Mouse (Mus musculus) right cerebral cortex, postnatal 10 days (tissue): ENCODE results near the gene Dhx8.
A peak's percentile ranks its signal among the peaks of the same experiment; 100 is the strongest.

Source experiments
- DNase-seq, 2 experiments: peaks; one replicate each; pipeline ENCODE4 v3.0.0; 2021; ENCODE audit warnings: low spot score in 2 of 2

Gene Dhx8

DNA sequence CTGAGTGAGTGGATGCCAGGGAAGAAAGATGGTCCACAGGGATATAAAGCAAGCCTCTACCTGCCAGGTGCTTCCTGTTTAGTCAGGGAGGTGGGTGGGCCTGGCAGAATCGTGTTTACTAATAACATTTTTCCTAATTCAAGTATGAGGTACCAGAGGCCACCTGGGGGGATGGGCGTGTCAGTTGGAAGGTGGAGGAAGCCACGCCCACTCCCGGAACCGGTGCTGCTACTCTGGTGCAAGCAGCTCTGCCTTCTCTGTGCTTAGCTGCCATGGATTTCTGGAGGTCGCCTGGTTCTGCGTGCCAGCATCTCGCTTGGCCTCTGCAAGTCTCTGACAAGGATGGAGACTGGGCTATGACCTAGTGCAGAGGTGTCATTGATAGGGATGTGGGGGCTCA is 65.4 kb downstream of the Dhx8 start:
- DNase-seq: no peak

DNA sequence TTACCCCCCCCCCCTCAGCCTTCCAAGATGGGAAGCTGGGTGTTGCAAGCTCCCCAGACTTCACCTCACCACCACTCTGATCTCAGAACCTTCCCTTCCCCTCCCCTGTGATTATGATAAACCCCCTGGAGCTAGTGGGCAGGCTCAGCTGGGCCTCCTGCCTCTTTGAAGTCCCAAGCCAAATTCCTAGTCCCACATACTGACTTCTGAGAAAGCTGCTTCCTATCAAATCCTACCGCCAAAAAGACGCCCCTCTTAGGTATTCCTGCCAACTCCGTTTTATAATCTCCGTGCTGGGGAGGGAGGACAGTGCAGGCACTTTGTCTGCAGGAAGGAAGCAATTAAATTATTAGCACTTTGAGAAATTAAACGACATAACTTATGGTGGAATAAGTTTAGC is 68.7 kb downstream of the Dhx8 start:
- no peak for DNase-seq

DNA sequence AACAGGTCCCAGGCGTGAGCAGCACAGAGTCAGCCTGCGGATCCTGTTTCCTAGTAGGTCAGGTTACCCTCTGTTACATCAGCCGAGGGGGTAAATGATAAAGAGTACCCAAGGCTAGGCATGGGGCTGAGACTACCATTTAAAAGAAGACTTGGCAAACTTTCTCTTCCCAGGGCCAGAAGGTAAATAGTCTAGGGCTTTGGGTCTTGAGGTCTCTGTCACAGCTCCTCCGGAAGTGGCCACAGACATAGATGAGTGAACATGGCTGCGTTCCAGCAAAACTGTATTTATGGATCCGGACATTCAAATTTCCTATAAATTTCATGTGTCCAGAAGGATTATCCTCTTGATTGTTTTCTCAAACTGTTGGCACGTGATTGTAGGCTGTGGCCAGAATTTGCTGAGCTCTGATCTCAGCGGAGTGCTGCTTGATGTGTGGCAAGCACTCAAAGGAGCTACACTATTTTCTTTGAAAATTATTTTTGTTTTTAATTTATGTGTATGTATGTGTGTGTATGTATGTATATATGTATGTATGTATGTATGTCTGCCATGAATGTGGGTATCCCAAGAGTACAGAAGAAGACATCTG is 72.5 kb downstream of the Dhx8 start:
- no peak for DNase-seq

DNA sequence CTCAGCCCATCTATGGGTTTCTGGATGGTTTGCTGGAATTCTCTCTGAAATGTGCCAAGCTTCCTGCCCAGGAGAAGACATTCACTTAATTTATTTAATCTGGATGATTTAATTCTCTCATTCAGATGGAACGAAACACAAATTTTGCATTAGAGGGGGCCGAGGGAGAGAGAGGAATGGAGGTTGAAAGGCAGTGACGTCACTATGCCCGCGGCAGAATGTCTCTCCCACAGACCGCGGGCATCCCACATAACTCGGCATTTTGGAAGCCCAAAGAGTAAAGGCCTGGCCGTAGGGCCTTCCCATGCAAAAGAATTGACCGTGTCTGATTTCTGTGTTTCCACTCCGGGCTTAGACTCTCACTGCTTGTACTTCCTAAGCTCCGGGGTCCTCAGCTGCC is 74.0 kb downstream of the Dhx8 start:
- no peak for DNase-seq

DNA sequence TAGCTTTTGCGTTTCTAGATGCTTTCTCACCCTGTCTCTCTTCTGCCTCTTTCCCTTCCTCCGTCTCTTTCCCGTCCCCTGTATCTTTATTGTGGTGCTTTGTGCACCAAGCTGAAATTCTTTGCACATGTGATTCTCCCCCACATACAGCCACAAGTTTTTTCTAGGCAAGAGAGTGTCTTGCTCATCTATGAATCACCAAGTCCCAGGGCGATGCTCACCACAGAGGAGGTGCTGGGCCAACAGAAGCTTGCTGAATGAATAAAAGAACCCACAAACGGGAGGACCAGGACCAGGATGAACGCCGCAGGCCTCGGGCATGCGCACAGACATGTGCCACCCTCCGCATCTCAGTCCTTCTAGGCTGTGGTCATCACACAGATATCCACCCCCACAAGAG is 74.5 kb downstream of the Dhx8 start:
- DNase-seq: no peak

DNA sequence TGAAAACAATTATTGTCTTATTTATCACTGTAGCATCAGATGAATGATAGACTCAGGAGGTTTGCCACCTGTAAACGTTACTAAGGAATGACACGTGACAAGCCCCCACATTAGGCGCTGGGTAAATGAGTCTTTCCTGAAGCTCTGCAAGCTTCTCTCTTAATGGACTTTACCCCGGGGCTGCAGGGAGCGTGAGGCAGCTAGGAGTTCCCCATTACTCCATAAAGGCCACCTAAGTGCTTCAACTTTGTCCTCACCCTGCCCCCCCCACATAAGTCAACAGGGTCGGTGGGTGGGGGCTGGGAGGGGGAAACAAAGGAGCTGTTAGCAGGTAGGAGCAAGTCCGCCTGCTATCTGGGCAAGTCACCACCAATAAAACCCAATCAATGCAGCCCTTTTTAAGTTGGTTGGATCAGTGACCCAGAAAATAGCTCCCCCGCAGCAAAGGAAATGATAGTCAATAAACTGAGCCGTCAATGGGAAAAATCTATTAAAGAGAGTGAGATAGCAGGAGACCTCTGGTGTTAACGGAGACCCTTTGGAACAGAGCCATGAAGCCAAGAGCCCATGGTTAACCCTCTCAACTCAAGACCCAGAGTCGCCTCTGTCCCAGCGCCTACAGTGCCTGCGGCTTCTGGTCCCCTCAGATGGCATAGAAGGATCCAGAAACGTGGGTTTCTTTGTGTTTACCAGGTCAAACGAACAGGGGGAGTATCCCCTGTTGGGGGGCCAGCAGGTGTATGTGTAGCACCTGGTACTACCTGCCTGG is 76.5 kb downstream of the Dhx8 start:
- DNase-seq: no peak

DNA sequence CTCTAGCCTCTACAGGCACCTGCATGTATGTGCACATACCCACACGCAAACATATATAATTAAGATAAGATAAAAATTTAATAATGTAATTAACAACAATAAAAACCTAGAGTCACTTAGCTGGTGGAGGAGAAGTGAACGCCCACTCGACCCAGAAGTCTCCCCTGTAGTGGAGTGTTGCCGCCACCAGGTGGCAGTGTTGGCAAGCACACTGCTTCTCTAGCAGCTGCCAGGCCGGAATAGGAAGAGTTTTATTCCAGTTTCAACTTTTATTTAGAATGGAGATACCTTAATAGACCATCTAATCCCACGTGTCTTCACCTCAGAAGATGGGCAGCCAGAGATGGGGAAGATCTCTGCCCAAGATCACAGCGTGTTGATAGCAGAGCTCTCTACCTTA is 80.5 kb downstream of the Dhx8 start:
- DNase-seq: peak; percentile 86 to 89

DNA sequence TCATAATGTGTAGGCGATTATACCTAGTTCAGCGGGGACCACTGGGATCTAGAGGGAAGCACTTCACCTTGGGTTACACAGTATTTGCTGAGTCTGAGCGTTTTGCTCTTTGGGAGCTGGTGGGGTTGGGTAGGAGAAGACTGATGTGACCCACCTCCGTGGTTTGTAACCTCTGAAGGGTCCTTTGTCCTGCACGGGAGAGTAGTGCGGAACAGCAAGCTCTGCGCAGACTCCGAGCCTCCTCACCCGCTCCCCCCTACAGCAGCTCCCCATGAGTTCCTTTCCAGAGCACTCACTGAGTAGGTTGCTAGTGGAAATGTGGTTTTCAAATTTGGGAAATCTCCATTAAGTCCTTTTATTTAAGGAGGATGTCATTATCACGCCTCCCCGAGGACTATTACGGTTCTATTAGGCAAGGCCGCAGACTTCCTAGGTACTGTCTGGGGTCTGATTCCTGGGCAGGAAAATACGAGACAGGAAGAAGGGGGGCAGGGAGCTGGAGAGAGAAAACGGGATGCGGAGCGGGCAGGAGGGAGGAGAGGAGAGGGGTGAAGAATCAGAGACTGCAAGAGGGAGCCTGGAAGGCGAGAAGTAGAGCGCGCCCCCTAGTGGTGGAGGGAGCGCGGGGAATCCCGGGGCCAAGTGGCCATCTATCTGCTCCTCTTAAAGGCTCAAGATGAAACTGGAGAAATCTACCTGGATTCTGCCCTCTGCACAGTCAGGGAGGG is 81.8 kb downstream of the Dhx8 start:
- peak; percentile 63 to 80 for DNase-seq

DNA sequence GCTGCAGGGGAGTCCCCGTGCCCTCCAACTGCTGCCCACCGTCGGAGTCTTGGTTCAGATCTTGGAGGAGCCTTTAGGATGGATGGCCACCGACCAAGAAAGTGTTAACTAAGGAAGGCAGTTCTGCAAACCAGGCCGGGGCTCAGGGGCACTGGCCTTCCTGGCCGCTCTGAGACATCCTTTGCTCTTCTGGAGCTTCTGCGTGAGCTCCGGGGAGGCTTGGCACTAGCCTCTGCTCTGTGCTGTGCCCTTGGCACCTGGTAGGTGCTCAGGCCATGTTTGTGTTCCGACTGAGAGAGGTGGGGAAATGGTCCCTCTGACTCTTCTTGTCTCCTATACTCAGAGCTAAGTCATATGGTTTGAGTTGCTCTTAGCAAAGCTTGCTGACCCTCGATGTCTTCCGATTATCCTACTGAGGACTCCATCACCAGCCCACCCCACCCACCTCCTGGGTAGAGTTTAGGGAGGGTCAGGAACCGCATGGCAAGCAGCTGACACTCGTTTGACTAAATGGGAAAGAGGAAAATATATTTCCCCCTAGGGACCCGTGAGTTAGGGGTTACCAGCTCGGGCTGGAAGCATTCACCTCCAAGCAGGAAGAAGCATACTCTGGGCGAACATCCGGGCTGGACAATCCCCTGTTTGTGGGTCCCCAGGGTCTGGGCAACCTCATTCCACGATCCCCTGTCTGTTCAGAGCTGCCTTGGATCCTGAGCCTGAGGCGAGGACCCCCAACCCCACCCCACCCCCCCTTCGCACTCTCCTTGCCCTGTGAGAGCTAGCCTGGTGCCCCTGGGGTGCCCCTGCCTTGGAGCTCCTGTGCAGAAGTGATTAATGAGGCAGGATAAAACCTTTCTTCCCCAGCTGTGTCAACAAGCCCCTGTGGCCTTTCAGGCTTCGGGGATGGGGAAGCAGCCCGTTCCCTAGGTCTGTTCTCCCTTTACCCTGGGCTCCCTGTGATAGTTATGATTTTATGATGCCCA is 82.7 kb downstream of the Dhx8 start:
- no peak for DNase-seq
